Mouse (Mus musculus): Measurements from ENCODE around the gene Prkg1. TPM values are rescaled to one million over a fixed set of nuclear protein-coding genes. Genes with fewer than 3 reads are reported as not detected.

The Prkg1 gene
- total RNA-seq, 2 experiments from 2014 or later = 12.2 to 14.8 TPM

GRCm38 (mm10) chr19:31097857-31098256 is 667.0 kb downstream of the Prkg1 start:
- DNase-seq (ENCODE audit: low spot score) = no peak

GRCm38 (mm10) chr19:31083761-31084160 is 681.1 kb downstream of the Prkg1 start:
- no peak for DNase-seq (ENCODE audit: low spot score)
- intact Hi-C loops (cut with DNase I) = loop anchor here (10.0 kb wide), 1 partner anchor 681 kb away; the partner anchor contains the start of gene Prkg1

More at GRCm38 (mm10) chr19:31097857-31098256, 667.0 kb downstream of the Prkg1 start:
- intact Hi-C loops (cut with DNase I) = no loop called here

GRCm38 (mm10) chr19:31082662-31083429 is 682.0 kb downstream of the Prkg1 start, which contains the start of gene Cstf2t:
Gene Cstf2t, plus strand, starts transcription at chr19:31082837.
- intact Hi-C loops (cut with DNase I) = loop anchor here (10.0 kb wide), 1 partner anchor 682 kb away; the partner anchor contains the start of gene Prkg1

GRCm38 (mm10) chr19:31082226-31082625 is 682.6 kb downstream of the Prkg1 start:
- DNase-seq (ENCODE audit: low spot score) = no peak
- intact Hi-C loops (cut with DNase I) = loop anchor here (10.0 kb wide), 1 partner anchor 683 kb away; the partner anchor contains the start of gene Prkg1

More at GRCm38 (mm10) chr19:31082662-31083429, 682.0 kb downstream of the Prkg1 start, which contains the start of gene Cstf2t:
- peak; percentile 98 for DNase-seq (ENCODE audit: low spot score)

- DNase-seq (ENCODE audit: low spot score) = no peak
- intact Hi-C loops (cut with DNase I) = loop anchor here (10.0 kb wide), 1 partner anchor 233 kb away; no protein-coding TSS in a partner anchor
These were observed 686.6 kb downstream of the Prkg1 start for GRCm38 (mm10) chr19:31078241-31078640.

GRCm38 (mm10) chr19:31076106-31076505 is 688.7 kb downstream of the Prkg1 start:
- intact Hi-C loops (cut with DNase I) = loop anchor here (10.0 kb wide), 1 partner anchor 231 kb away; no protein-coding TSS in a partner anchor
- DNase-seq (ENCODE audit: low spot score) = no peak

GRCm38 (mm10) chr19:31074717-31075063 is 690.1 kb downstream of the Prkg1 start:
- no peak for DNase-seq (ENCODE audit: low spot score)
- intact Hi-C loops (cut with DNase I) = loop anchor here (10.0 kb wide), 1 partner anchor 230 kb away; no protein-coding TSS in a partner anchor

GRCm38 (mm10) chr19:31073959-31074716 is 690.7 kb downstream of the Prkg1 start:
- DNase-seq (ENCODE audit: low spot score) = no peak

GRCm38 (mm10) chr19:31065206-31065781 is 699.5 kb downstream of the Prkg1 start:
- no peak for DNase-seq (ENCODE audit: low spot score)
- intact Hi-C loops (cut with DNase I) = no loop called here

More at GRCm38 (mm10) chr19:31073959-31074716, 690.7 kb downstream of the Prkg1 start:
- intact Hi-C loops (cut with DNase I) = loop anchor here (10.0 kb wide), 1 partner anchor 229 kb away; no protein-coding TSS in a partner anchor

GRCm38 (mm10) chr19:31064740-31065139 is 700.1 kb downstream of the Prkg1 start:
- DNase-seq (ENCODE audit: low spot score) = no peak
- intact Hi-C loops (cut with DNase I) = no loop called here

- intact Hi-C loops (cut with DNase I) = no loop called here
- DNase-seq (ENCODE audit: low spot score) = no peak
These were observed 718.2 kb downstream of the Prkg1 start for GRCm38 (mm10) chr19:31046601-31047000.

GRCm38 (mm10) chr19:31040948-31041847 is 723.6 kb downstream of the Prkg1 start:
- no peak for DNase-seq (ENCODE audit: low spot score)
- intact Hi-C loops (cut with DNase I) = no loop called here

GRCm38 (mm10) chr19:31038951-31039350 is 725.9 kb downstream of the Prkg1 start:
- intact Hi-C loops (cut with DNase I) = no loop called here
- DNase-seq (ENCODE audit: low spot score) = no peak

- intact Hi-C loops (cut with DNase I) = no loop called here
- no peak for DNase-seq (ENCODE audit: low spot score)
These were observed 733.2 kb downstream of the Prkg1 start for GRCm38 (mm10) chr19:31031596-31031995.

- intact Hi-C loops (cut with DNase I) = no loop called here
These were observed 738.0 kb downstream of the Prkg1 start for GRCm38 (mm10) chr19:31026797-31027196.

GRCm38 (mm10) chr19:31011528-31012133 is 753.2 kb downstream of the Prkg1 start:
- DNase-seq (ENCODE audit: low spot score) = no peak
- intact Hi-C loops (cut with DNase I) = no loop called here

More at GRCm38 (mm10) chr19:31026797-31027196, 738.0 kb downstream of the Prkg1 start:
- DNase-seq (ENCODE audit: low spot score) = no peak

- intact Hi-C loops (cut with DNase I) = no loop called here
- no peak for DNase-seq (ENCODE audit: low spot score)
These were observed 766.3 kb downstream of the Prkg1 start for GRCm38 (mm10) chr19:30998572-30998971.

GRCm38 (mm10) chr19:30990390-30990789 is 774.4 kb downstream of the Prkg1 start:
- DNase-seq (ENCODE audit: low spot score) = no peak
- intact Hi-C loops (cut with DNase I) = no loop called here

GRCm38 (mm10) chr19:30982436-30982835 is 782.4 kb downstream of the Prkg1 start:
- intact Hi-C loops (cut with DNase I) = no loop called here
- DNase-seq (ENCODE audit: low spot score) = no peak

All from heart, postnatal 25 days (tissue).